Mouse (Mus musculus): ENCODE measurements at regions not wholly inside any gene's neighbourhood (a gene's known extent, or its start where the extent isn't known, plus 50 kb on each side); places are given as distances from the start of the nearest gene placed in this dataset.
"Not testable (repeated sequence)": the region's sequence is repeated elsewhere in the genome, so short reads cannot be mapped to it uniquely, and the experiment has no call there.

- 72% methylated on average over 3 of the region's 3 CpGs for WGBS
- H3K9me3 ChIP-seq (replicated peaks); H3K27me3 ChIP-seq (ENCODE audit: low read depth, poor library complexity, severe bottlenecking); H3K36me3 ChIP-seq; H3K4me1 ChIP-seq; H3K4me3 ChIP-seq; H3K27ac ChIP-seq (replicated peaks); DNase-seq (ENCODE audit: low spot score): not testable (repeated sequence)
These were observed 455.5 kb downstream of the Plxdc2 start for GRCm38 (mm10) chr2:16811401-16812281.

GRCm38 (mm10) chr2:16820442-16820841 is 464.3 kb downstream of the Plxdc2 start:
- no peak for DNase-seq (ENCODE audit: low spot score)
- Histone ChIP-seq H3K4me1 (no peaks in the 10 kb centered on the region), H3K27me3 (ENCODE audit: low read depth, poor library complexity, severe bottlenecking) (no peaks in the 10 kb centered on the region), H3K9me3 (replicated peaks) (no peaks in the 10 kb centered on the region), H3K27ac (replicated peaks) (no peak overlapping the region), H3K4me3 (no peak overlapping the region), H3K36me3 (no peaks in the 10 kb centered on the region)
- WGBS = 100% methylated on average over 1 of the region's 1 CpGs

GRCm38 (mm10) chr2:16824681-16825230 is 468.7 kb downstream of the Plxdc2 start:
- no peak overlapping the region for H3K27ac ChIP-seq (replicated peaks)
- WGBS = 68% methylated on average over 5 of the region's 5 CpGs
- H3K27me3 ChIP-seq (ENCODE audit: low read depth, poor library complexity, severe bottlenecking) = no peaks in the 10 kb centered on the region
- H3K36me3 ChIP-seq = no peaks in the 10 kb centered on the region
- no peak for DNase-seq (ENCODE audit: low spot score)
- H3K4me1 ChIP-seq = no peaks in the 10 kb centered on the region
- H3K4me3 ChIP-seq = no peak overlapping the region
- no peaks in the 10 kb centered on the region for H3K9me3 ChIP-seq (replicated peaks)

GRCm38 (mm10) chr2:16827266-16827665 is 471.2 kb downstream of the Plxdc2 start:
- Histone ChIP-seq H3K36me3 (no peaks in the 10 kb centered on the region), H3K27me3 (ENCODE audit: low read depth, poor library complexity, severe bottlenecking) (no peaks in the 10 kb centered on the region), H3K27ac (replicated peaks) (no peak overlapping the region), H3K4me3 (no peak overlapping the region), H3K9me3 (replicated peaks) (no peaks in the 10 kb centered on the region), H3K4me1 (no peaks in the 10 kb centered on the region)
- no peak for DNase-seq (ENCODE audit: low spot score)
- WGBS = 95% methylated on average over 1 of the region's 1 CpGs

DNA sequence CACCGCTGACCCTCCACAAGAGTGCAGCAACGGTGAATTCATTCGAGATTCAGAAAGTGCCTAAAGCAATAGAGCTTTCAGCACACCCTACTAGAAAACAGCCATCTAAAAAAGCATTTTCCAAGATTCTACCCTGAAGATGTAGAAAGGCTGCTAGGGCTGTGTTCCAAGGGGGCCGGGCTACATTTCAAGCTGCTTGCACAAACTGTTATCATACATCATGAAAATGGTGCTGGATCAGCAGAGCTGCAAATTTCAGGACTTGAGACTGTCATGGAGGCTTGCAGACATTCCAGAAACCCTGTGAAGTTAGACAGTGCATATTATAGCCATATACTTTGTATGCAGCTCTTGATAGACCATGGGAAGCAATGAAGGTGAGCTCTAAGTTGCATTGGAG is 479.9 kb downstream of the Plxdc2 start:
- H3K27me3 ChIP-seq (ENCODE audit: low read depth, poor library complexity, severe bottlenecking) = no peaks in the 10 kb centered on the region

GRCm38 (mm10) chr2:16838718-16839117 is 482.6 kb downstream of the Plxdc2 start:
- no peaks in the 10 kb centered on the region for H3K36me3 ChIP-seq
- no peak overlapping the region for H3K27ac ChIP-seq (replicated peaks)
- no peaks in the 10 kb centered on the region for H3K4me1 ChIP-seq
- WGBS = 81% methylated on average over 9 of the region's 9 CpGs
- H3K27me3 ChIP-seq (ENCODE audit: low read depth, poor library complexity, severe bottlenecking) = no peaks in the 10 kb centered on the region
- H3K9me3 ChIP-seq (replicated peaks) = no peaks in the 10 kb centered on the region
- H3K4me3 ChIP-seq = no peak overlapping the region
- DNase-seq (ENCODE audit: low spot score) = no peak

More for the DNA sequence above, 479.9 kb downstream of the Plxdc2 start:
- no peaks in the 10 kb centered on the region for H3K9me3 ChIP-seq (replicated peaks)
- H3K27ac ChIP-seq (replicated peaks) = no peak overlapping the region
- H3K4me1 ChIP-seq = no peaks in the 10 kb centered on the region
- no peaks in the 10 kb centered on the region for H3K36me3 ChIP-seq
- H3K4me3 ChIP-seq = no peak overlapping the region
- whole genome bisulfite sequencing = 91% methylated on average over 4 of the region's 4 CpGs
- DNase-seq (ENCODE audit: low spot score) = no peak

DNA sequence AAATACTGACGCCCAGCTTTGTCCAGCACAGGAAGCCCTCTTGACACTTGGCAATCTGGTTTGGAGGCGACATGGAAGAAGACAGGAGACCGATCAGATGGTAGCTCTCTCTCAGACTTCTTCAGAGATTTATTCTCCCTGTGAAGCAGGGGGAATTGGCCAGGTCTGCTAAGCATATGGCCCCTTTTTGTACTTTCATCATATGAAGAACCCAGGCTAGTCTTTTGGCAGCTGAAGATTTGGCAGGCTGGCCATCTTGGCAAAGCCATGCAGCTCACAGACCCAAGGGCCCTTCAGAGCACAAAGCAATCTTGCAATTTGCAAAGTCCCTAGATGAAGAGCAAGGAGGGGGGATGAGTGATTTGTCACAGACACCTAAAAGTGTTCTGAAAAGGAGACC is 493.8 kb downstream of the Plxdc2 start:
- WGBS = 91% methylated on average over 3 of the region's 3 CpGs
- no peaks in the 10 kb centered on the region for H3K27me3 ChIP-seq (ENCODE audit: low read depth, poor library complexity, severe bottlenecking)

DNA sequence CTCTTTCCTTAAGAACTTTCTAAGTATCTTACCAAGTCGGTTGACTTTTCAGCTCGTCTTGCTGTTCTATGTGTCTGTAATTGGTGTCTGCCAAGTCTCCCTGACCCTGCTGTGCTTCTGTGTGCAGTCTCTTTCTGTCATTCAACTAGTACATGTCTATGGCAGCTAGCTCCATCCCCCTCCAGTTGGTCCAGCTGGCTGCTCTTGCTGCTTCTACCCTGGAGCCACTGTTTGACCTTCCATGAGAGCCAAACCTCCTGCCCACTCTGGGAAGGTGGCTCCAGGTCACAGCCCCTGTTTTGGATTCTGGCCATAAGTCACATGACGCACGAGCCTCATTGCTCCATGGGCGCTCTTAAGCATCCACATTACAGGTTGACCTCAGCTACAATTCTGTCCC is 504.0 kb downstream of the Plxdc2 start:
- Histone ChIP-seq H3K4me1 (no peaks in the 10 kb centered on the region), H3K27me3 (ENCODE audit: low read depth, poor library complexity, severe bottlenecking) (no peaks in the 10 kb centered on the region), H3K27ac (replicated peaks) (no peak overlapping the region), H3K36me3 (no peaks in the 10 kb centered on the region), H3K9me3 (replicated peaks) (0 out of 2 replicates have a peak, but pooled peaks cover under 1% of the 10 kb centered on the region), H3K4me3 (no peak overlapping the region)
- DNase-seq (ENCODE audit: low spot score) = no peak
- WGBS = 85% methylated on average over 5 of the region's 5 CpGs

More for the DNA sequence above, 493.8 kb downstream of the Plxdc2 start:
- H3K9me3 ChIP-seq (replicated peaks) = 0 out of 2 replicates have a peak, but pooled peaks cover 3% of the 10 kb centered on the region
- DNase-seq (ENCODE audit: low spot score) = no peak
- H3K4me3 ChIP-seq = no peak overlapping the region
- H3K27ac ChIP-seq (replicated peaks) = no peak overlapping the region
- no peaks in the 10 kb centered on the region for H3K4me1 ChIP-seq
- H3K36me3 ChIP-seq = no peaks in the 10 kb centered on the region

DNA sequence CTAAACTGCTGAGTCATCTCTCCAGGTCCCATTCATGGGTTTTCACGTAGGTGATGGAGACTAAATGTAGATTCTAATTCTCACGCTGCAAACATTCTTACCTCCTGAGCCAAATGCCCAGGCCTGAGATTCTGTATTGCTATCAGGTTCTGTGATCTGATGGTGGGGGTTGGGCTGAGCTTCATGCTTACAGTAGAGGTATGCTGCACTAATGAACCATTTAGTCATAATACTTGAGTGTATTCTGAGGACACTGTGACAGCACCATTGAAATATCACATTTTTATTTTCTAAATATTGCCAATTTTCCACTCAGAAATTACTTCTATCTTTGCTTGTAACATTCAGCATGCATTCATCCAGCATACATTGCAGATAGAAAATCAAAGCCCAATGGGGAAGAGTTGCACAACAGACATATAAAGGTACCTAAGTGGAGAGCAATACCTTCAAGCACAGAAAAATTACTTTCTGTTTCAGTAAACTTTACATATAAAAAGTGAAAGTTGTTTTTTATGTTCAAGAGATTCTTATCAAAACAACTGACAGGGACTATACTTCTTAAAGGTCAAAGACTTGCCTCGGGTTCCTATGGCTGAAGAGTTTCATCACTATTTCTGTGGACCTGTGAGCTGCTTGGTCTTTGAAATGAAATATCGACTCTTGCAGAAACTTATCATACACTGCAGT is 510.2 kb downstream of the Plxdc2 start:
- Histone ChIP-seq H3K27ac (replicated peaks) (no peak overlapping the region), H3K36me3 (no peaks in the 10 kb centered on the region), H3K9me3 (replicated peaks) (no peaks in the 10 kb centered on the region), H3K4me1 (no peaks in the 10 kb centered on the region), H3K4me3 (no peak overlapping the region), H3K27me3 (ENCODE audit: low read depth, poor library complexity, severe bottlenecking) (no peaks in the 10 kb centered on the region)
- no peak for DNase-seq (ENCODE audit: low spot score)
- WGBS = 85% methylated on average over 4 of the region's 4 CpGs

- H3K27me3 ChIP-seq (ENCODE audit: low read depth, poor library complexity, severe bottlenecking) = not testable (repeated sequence)
These were observed 536.3 kb downstream of the Plxdc2 start for GRCm38 (mm10) chr2:16892381-16892780.

DNA sequence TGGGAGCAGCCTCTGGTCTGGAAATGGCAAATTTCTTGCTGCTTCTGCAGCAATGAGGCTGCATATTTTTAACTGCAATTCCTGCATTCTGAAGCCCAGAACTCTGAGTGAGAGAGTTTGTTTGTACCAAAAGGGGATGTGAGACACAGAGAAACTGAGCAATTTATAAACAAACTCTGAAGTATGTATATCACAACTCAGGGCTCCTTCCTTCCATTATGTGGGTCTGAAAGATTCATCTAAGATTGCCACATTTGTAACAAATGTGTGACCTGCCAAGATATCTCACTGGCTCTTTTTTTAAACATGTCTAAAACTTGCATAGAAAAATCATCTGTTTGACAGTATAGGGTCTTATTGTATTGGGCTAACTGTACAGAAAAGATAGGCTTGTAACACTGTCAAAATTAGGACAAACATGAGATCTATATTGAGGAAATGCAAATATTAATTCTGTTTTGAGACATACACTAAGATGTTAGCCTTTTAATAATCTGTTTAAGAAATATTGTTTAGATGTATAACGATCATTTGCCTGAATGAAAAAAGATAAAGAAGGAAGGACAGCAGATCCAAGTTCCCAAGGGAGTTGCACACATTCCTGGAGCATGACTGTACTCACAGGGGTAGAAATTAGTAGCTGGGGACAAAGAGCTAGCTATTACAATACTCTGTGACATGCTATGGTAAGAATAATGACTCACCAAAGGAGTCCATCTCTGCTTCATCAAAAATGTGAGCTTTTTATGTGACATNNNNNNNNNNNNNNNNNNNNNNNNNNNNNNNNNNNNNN is 553.3 kb downstream of the Plxdc2 start:
- Histone ChIP-seq H3K27me3 (ENCODE audit: low read depth, poor library complexity, severe bottlenecking) (no peaks in the 10 kb centered on the region), H3K9me3 (replicated peaks) (no peaks in the 10 kb centered on the region), H3K36me3 (no peaks in the 10 kb centered on the region), H3K27ac (replicated peaks) (no peak overlapping the region), H3K4me1 (no peaks in the 10 kb centered on the region), H3K4me3 (no peak overlapping the region)
- no peak for DNase-seq (ENCODE audit: low spot score)
- WGBS = 79% methylated on average over 1 of the region's 1 CpGs

More at GRCm38 (mm10) chr2:16892381-16892780, 536.3 kb downstream of the Plxdc2 start:
- not testable (repeated sequence) for H3K4me1 ChIP-seq; H3K4me3 ChIP-seq; DNase-seq (ENCODE audit: low spot score); H3K36me3 ChIP-seq; H3K27ac ChIP-seq (replicated peaks); H3K9me3 ChIP-seq (replicated peaks)
- 77% methylated on average over 6 of the region's 6 CpGs for WGBS

DNA sequence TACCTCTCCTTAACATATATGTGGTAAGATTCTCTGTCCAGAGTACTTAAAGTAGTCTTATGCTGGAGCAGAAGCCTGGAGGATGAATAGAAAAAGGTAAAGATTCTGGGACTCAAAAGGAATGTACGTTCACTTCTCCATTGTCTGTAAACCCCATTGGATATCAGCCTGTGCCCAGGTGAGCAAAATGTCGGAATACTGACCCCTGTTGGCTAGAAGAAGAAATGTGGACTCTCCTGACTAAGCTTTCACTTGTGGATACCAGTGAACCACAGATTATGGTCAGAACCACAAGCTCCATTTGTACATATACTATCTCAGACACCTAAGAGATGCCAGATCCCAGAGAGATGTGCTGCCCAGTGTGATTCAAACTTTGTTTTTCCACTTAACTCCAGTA is 558.5 kb downstream of the Plxdc2 start:
- no peak overlapping the region for H3K4me3 ChIP-seq
- no peak for DNase-seq (ENCODE audit: low spot score)
- 35% methylated on average over 2 of the region's 2 CpGs for WGBS
- no peak overlapping the region for H3K27ac ChIP-seq (replicated peaks)
- H3K36me3 ChIP-seq = no peaks in the 10 kb centered on the region
- no peaks in the 10 kb centered on the region for H3K4me1 ChIP-seq
- H3K9me3 ChIP-seq (replicated peaks) = no peaks in the 10 kb centered on the region
- H3K27me3 ChIP-seq (ENCODE audit: low read depth, poor library complexity, severe bottlenecking) = no peaks in the 10 kb centered on the region
